Mouse (Mus musculus): ENCODE results near the gene Tmem189. TPM values are rescaled to one million over a fixed set of nuclear protein-coding genes. Genes with fewer than 3 reads are reported as not detected.

The Tmem189 gene
- 10 to 100 TPM; 27.4 to 28.0 TPM for total RNA-seq (2021)
- long read RNA-seq, experiment 1, transcript Tmem189-201 (6 exons, 2,329 nt), result major isoform, 84 of 86 reads
- long read RNA-seq, experiment 1, partial matches to known transcripts, result 1 of 86 reads
- long read RNA-seq, experiment 1, other reads (novel, unspliced or antisense), result 1 of 86 reads
- long read RNA-seq, experiment 2, transcript Tmem189-201 (6 exons, 2,329 nt), result major isoform, 76 of 81 reads
- long read RNA-seq, experiment 2, partial matches to known transcripts, result 2 of 81 reads
- long read RNA-seq, experiment 2, other reads (novel, unspliced or antisense), result 2 of 81 reads

DNA sequence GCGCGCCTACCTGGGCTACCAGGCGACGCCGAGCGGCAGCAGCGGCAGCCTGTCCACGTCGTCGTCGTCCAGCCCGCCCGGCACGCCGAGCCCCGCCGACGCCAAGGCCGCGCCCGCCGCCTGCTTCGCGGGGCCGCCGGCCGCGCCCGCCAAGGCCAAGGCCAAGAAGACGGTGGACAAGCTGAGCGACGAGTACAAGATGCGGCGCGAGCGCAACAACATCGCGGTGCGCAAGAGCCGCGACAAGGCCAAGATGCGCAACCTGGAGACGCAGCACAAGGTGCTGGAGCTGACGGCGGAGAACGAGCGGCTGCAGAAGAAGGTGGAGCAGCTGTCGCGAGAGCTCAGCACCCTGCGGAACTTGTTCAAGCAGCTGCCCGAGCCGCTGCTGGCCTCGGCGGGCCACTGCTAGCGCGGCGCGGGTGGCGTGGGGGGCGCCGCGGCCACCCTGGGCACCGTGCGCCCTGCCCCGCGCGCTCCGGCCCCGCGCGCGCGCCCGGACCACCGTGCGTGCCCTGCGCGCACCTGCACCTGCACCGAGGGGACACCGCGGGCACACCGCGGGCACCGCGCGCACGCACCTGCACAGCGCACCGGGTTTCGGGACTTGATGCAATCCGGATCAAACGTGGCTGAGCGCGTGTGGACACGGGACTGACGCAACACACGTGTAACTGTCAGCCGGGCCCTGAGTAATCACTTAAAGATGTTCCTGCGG is at the start of gene Tmem189:
Tmem189 (minus strand) TSS at position 322 of the 718 bp plus-strand sequence.
- peak in 1 of 2 experiments; percentile 62 for DNase-seq (ENCODE audit: low spot score in 2 of 2)

DNA sequence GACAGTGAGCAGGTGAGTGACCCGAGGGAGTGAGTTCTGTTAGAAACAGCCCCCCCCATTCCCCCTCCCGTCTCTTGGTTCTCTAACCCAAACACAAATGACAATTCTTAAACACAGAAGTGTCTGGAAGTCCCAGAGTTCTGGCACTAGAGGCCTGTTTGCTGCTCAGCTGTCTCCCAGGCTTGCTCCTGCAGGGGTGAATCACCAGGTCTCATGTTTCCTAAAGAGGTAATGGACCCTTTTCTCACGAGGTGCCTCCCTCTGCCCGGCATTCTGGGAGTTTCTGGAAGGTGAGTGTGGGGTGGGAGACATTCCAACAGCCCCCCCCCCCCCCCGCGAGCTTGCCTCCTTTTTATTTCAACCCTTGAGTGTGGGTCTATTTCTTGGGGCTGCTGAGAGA is 49.4 kb upstream of the Tmem189 start:
- DNase-seq (ENCODE audit: low spot score in 2 of 2), result no peak

DNA sequence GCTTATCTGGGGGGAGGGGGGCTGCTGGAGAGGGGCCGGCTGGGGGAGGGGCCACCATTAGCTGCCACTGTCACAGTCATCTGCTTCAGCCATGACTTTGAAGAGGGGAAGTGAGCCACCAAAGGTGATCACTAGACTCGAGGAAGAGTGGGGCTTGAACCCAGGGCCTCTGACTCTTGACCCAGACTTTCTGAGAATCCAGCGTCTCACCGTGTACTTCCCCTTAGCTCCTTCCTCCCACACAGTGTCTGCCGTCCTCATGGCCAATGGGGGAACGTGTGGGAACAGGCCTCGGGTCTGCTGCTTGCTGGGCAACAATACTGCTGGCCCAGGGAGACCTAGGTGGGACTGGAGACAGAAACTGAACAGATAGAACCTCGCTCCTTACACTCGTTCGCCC is 45.2 kb upstream of the Tmem189 start:
- DNase-seq (ENCODE audit: low spot score in 2 of 2), result no peak

DNA sequence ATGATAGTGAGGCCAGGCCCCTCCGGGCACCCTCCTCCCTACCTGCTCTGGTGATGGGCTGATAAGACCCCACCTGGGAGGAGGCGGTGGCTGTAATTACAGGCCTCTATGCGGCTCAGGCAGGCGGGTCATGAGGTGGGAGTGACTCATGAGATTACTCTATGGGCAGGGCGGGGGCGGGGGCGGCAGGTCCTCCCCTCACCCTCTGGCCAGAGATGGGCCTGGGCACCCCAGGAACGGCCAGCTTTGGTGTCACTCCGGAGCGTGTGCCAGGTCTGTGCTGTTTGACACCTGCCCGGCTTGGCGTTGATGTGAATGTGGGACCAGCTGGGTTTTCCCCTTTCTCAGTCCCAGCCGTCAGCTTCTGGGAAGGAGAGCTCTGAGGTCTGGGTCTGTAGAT is 41.5 kb upstream of the Tmem189 start:
- DNase-seq (ENCODE audit: low spot score in 2 of 2), result no peak

DNA sequence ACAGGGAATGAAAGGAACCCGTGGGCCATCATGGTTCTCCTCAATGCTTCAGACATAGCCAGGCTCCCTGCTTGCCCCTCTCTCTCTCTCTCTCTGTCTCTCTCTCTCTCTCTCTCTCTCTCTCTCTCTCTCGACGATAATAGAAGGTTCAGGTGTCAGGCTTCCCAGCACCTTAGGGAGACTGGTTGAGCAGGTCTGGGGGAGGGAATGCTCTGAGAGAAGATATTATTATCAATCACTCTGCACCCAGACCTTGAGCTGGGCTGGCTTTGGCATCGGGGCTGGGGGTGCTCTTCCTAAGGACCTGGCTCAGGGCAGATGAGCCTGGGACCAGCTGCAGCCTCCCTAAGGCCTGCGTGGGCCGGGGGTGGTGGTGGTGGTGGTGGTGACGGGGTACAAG is 40.4 kb upstream of the Tmem189 start:
- DNase-seq (ENCODE audit: low spot score in 2 of 2), result no peak

DNA sequence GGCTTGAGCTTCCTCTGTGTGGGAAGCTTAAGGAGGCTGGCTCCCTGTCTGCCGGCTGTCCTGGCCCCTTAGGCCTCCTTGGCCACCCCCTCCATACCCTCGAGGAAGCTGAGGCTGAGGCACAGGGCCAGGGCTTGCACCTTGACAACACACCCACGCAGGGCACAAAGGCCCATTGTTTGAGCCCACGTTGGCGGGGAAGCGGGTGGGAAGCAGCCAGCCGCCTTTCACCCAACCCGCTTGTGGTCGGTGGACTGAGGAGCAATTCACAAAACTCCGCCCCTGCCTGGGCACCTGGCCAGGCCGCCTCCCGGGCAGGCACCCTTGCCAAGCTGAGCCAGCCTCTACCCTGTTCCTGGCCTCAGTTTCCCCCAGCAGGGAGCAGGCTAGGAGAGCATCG is 37.5 kb upstream of the Tmem189 start:
- DNase-seq (ENCODE audit: low spot score in 2 of 2), result no peak

DNA sequence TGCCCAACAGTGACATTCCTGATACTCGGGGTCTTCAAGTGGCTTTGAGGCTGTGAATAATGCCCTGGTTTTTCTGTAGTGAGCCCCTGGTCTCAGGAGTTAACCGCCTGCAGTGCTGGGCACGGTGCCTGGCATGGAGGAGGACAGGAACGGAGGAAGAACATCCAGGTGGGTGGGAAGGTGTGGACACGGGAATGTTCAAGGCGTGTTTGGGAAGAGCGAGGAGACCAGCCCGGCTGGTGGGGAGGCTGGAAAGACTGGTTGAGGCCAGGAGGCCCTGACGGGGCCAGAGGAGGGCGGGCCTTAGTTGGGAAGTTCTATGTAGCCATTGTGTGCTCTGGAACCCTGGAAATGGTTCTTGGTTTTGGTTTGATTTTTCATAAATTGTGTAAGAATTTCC is 36.3 kb upstream of the Tmem189 start:
- DNase-seq (ENCODE audit: low spot score in 2 of 2), result no peak

DNA sequence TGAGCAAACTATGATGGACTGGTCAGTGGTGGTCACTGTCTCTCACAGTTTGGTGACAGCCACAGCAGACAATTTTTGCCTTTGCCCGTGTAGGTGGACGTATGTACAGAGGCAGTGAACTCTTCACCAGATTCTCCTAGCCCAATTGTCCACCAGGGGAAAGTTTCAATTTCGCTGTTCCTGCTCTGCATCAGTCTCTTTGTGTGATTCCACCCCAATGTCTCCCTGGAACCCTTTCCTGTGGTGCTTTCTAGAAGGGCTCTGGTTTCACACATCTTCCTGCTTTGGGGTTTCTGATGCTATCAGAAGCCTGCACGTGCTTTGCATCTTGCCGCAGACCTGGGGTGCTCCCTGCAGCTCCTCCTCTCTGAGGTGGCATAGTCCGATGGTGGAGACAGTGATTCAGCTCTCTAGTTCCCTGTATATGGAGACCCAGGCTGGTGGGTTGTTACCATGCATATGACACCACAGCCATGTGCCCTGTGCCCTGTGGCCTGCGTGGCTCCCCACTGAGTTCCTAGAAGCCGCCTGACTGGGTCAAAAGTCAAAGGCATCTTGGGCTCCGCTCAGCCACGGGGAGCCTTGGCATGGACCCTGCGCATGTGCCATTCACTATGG is 34.1 kb upstream of the Tmem189 start:
- no peak for DNase-seq (ENCODE audit: low spot score in 2 of 2)

DNA sequence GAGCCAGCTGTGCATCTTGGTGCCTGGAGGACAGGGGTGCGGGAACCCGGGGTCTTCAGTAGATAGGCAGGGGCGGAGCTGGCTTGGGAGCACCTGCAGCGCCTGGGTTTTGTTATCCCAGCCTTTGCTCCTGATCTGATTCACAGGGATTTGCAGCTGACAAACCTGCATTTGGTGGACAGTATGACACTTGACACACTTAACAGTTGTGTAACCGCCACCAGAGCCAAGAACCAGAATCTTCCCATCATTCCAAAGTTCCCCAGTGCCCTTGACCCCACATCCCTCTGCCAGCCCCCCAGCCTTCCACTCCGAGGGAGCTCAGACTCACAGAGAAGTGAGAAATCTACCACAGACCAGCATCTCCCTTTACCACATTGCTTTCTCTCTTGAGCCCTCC is 32.9 kb upstream of the Tmem189 start:
- DNase-seq (ENCODE audit: low spot score in 2 of 2), result no peak

DNA sequence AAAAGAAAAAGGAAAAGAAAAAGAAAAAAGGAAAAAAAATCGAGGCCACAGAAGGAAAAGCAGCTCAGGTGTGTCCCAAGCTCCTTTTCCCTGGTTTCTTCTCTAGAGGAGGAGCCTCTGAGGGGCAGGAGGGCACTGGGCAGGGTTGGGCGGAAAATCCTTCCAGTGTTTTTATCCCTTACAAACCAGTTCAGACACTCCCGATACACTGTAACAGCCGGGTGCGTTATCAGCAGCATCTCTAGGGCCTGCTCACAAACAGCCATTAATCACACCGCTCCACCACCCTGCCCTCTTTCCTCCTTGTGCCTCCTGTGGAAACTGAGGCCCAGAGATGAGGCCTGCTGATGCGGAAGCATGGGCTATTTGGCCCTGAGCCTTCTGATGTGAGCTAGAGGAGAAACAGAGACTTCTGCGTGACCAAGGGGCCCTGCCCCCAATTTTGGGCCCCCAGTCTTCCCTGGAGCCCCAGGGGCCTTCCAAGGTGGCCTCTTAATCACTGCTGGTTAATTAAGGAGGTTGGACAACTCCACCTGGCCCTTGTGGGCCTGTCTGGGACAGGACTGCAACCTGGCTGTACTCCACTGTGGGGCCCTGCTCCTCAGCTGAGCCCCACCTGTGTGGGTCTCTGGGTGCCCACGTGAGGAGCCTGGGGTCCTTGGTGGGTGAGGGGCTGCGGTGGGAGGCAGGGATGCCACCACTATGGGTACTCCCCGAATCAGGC is 31.7 kb upstream of the Tmem189 start:
- DNase-seq (ENCODE audit: low spot score in 2 of 2), result no peak

DNA sequence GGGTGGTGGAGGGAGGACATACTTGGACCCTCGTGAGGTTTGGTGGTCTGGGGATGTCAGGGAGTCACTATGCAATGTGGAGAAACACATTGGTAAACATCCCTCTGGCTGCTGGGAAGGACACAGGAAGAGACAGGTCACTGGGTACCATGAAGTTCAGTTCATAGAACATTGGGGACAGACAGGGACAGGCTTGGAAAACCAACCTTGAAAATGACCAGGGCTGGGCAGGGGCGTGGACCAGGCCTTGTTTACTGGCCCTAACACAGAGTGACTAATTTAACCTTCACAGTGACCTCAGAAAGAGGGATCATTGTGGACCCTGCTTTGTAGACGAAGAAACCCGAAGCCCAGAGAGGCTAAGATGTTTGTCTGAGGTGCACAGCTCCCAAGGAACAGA is 29.9 kb upstream of the Tmem189 start:
- no peak for DNase-seq (ENCODE audit: low spot score in 2 of 2)

DNA sequence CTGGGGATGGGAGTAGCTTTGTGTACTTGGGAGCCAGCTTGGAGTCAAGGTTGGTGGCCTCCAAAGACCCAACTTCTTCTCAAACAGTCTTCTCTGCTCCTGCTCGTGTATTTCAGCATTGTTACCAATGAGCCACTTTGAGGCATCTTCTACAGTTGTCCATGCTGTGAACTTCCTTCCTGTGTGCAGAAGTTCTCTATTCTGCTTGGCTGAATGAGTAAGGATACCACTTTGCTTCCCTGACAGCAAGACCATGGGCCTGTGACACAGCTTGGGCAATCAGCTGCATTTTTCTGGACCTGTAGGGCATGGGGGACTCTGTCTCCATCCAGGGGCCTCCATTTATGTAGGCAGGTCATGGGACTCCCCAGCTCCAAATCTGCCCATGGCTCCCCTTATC is 27.6 kb upstream of the Tmem189 start:
- no peak for DNase-seq (ENCODE audit: low spot score in 2 of 2)

DNA sequence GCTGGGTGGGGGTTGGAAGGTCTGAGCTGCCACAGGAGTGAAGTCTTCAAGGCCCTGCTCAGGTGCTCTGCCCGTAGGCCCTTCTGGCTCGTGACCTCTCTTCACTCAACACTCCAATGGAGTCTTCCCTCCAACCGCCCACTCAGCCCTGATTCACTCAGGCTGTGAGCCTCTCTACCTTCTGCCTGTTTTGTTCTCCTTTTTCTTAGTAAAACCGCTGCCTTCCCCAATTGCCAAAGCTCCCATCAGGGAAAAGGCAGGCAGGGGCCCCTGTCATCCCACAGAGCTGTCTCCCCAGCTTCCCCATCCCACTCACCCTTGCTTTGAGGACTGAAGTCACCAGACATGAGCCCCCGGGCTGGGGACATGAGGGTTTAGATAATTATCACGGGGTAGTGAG is 25.4 kb upstream of the Tmem189 start:
- DNase-seq (ENCODE audit: low spot score in 2 of 2), result no peak

DNA sequence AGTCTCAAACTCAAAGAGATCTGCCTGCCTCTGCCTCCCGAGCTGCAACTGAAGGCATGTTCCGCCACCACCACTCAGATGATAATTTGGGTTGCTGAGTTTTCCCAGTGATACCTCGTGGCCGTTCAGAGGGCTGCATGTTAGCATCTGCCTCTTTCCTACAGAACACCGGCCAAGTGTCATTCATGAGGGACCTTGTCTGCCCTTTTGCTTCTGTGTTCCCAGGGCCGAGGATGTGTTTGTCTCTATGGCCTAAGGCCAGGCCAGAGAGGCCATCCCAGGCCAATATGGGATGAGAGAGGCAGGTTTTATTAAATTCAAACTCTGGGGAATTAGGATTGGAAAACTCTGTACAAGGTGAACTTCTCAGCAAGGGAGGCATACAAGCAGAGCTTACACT is 24.7 kb upstream of the Tmem189 start:
- DNase-seq (ENCODE audit: low spot score in 2 of 2), result no peak

DNA sequence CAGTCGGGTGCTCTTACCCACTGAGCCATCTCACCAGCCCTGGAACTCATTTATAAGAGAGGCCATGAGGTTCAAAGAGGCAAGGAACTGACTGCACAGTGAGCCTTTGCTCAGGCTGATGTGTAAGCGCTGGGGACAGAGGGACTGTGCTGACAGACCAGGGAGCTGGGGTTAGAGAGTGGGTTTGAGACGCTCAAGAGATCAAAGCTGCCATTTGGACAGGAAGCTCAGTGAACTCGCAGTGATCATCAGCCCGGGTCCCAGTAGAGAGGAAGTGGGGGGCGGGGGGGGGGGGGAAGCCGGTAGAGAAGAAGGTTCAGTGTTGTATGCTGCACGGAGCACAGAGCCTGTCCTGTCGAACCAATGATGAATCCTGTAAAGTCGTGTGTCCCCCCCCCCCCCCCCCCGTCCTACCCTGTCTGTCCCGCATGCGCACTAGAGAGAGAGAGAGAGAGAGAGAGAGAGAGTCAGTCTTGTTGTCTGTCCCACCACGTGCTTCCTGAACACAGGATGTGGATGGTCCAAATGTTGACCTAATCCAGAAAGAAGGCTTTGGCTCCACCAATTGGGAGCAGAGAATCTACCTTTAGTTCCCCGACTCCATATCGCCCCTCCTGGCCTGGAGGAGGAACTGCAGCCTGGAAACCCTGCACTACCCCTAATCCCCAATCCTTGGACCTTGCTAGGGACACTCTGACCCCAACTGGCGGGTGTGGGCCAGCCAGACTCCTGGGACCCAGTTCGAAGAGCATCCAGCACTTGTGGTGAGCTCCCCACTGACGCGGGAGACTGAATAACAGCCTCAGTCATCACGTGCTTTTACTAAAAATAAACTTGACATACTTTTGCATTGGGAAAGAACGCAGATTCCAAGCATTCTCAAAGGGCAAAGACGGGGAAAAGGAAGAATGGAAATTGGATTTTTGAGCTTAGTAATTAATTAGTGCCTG is 23.5 kb upstream of the Tmem189 start:
- no peak for DNase-seq (ENCODE audit: low spot score in 2 of 2)

DNA sequence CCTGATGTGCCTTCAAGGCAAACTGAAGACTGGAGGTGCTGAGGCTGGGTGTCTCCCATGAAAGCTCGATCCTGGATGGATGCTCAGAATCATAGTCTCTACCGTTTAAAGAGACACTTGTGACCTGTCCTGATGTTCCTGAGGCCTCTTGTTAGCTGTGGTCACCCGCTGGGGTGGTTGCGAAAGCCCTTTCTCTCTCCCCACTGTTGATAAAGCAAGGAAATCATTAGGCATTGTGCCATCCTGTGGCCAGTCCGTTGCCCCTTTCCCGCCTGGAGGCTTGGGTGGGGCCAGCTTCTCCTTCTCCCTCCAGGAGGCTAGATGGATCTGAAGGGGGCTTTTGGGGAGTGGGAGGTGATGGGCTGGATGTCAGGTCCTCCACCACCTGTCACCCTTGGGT is 21.0 kb upstream of the Tmem189 start:
- DNase-seq (ENCODE audit: low spot score in 2 of 2), result no peak

DNA sequence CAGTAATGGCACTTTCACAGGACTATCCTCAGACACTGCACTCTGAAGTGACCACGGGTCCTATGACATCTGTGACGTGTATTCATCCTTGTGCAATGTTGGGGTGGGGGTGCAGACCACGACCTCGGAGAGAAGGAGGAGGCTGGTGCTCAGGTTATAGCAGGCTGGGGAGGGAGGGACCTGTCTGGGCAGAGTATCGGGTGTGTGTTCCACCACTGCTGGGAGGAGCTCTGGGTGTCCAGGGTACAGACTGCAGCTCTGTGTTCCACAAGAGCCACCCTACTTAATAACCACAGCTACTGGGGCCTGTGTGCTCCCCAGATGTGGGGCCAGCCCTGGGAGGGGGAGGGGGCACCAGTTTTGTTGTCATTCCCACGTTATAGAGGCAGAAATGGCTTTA is 20.3 kb upstream of the Tmem189 start:
- no peak for DNase-seq (ENCODE audit: low spot score in 2 of 2)

DNA sequence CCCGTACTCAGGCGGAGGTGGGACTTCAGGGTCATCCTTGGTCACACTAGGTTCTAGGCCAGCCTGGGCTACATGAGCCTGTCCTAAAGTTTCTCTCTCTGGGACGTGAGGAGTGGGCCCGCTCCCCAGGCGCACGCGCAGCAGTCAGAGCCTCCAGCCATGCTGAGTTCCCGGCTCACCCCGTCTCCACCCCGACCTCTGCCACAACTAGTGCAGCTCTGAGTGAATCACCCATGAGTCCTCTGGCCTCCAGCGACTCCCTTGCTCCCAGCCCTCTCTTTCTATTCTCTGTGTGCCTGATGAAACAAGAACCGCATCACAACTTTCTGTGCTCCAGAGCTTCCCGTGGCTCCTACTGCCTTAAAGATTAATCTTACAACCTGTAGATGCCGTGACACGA is 18.8 kb upstream of the Tmem189 start:
- DNase-seq (ENCODE audit: low spot score in 2 of 2), result no peak

DNA sequence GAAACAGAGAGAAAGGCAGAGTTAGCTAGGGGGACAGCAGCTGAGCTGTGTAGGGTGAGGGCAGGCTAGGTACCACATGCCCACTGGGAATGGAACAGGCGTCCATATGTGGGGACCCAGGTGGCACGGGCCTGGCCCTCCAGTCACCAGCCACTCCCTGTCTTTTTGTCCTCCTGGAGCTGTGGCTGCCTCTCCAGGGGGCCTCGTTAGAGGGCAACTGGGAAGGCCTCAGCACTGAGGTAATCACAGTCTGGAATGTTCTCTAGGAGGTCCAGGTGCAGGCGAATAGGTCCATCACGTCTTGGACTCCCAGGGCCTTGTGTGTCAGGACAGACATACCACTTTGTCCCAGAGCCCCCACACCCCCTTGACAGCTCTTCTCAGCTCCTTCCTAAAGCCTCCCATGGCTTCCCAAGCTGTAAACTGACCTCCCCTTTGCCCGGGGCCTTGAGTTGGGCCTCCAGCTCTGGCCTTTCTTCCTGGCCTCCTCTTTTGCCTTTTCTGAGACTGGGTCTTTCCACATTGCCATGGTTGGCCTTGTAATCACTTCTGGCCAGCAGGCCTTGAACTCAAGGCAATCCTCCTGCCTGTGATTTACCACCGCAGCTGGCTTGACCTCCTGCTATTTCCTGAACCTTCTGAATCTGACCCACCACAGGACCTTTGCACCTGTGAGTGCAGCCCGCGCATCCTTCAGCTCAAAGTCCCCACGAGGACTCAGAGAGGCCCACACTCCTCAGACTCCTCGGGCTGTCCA is 16.7 kb upstream of the Tmem189 start:
- DNase-seq (ENCODE audit: low spot score in 2 of 2), result no peak

DNA sequence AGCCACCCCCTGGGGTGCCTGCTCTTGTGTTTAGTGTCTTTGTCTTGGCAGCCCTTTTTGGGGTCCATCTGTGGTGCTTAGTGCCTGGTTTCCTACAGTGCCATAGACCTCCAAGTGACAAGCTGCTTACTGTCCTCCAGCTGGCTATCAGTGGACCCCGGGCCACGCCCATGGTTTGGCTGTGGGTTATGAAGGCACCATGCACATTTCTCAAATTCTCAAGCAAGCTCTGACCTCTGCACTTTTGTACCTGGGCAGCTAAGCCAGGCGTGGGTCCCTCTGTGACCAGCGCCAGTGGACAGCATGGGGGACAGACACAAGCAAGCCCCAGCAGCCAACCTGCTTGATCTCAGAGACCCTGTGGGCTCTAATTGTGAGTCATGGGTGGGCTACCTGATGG is 14.8 kb upstream of the Tmem189 start:
- no peak for DNase-seq (ENCODE audit: low spot score in 2 of 2)
